Mouse (Mus musculus) olfactory bulb, adult 2 months (tissue): ENCODE measurements around the gene Frmd6.

Experiments used
- CTCF ChIP-seq: fragments of 200-500 bp; IDR thresholded peaks from 2 replicates; pipeline ENCODE4 v1.5.1; 2012; ENCODE audit warnings: low read depth, mild to moderate bottlenecking, low read length, moderate library complexity; ENCODE audit not compliant: insufficient read depth
- POLR2A ChIP-seq: fragments of 200-500 bp; IDR thresholded peaks from 2 replicates; pipeline ENCODE4 v1.6.1; 2012; ENCODE audit warnings: mild to moderate bottlenecking, low read depth, low read length, moderate library complexity; ENCODE audit not compliant: insufficient read depth

DNA sequence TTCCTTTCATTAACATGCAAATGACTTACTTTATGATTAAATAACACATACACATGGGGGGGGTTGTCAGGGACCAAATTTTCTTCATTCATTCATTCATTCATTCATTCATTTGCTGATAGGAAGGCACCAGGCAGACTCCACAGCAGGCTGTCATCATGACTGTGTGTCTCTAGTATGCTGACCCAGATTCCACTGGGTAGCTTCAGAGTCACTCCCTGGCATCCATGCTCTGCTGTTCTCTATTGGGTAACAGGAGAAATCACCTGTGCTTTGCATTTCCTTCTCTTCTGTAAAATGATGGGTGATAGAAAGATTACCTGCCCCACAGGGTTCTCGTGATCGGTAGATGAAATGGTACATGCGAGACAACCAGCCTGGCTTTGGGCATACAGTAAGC lies 7.7 kb downstream of the Frmd6 start:
- TF ChIP-seq CTCF, result no peak
- TF ChIP-seq POLR2A, result no peak
